Mouse (Mus musculus) C2C12 (cell line): ENCODE data around the gene Ypel1. TPM values are rescaled to one million over a fixed set of nuclear protein-coding genes. Genes with fewer than 3 reads are reported as not detected.

Experiments used
- H3K27me3 ChIP-seq: one replicate; pipeline ENCODE4 v1.6.1; 2011; ENCODE audit not compliant: control insufficient read depth, insufficient read depth, insufficient read length
- H3K36me3 ChIP-seq: one replicate; pipeline ENCODE4 v1.6.1; 2011; ENCODE audit not compliant: control insufficient read depth, insufficient read depth
- H3K4me3 ChIP-seq: one replicate; pipeline ENCODE4 v1.5.1; 2011; ENCODE audit warnings: mild to moderate bottlenecking, control low read depth; ENCODE audit not compliant: poor library complexity, insufficient read depth, severe bottlenecking
- H3K79me2 ChIP-seq: one replicate; pipeline ENCODE4 v1.6.1; 2011; ENCODE audit not compliant: control insufficient read depth, insufficient read depth
- H3K79me3 ChIP-seq: one replicate; pipeline ENCODE4 v1.6.1; 2011; ENCODE audit warnings: low read depth, control low read depth
- H3ac ChIP-seq: one replicate; pipeline ENCODE3; 2011; ENCODE audit warnings: low read depth; ENCODE audit not compliant: control insufficient read depth, insufficient read length
- CEBPB ChIP-seq: IDR thresholded peaks from one replicate; pipeline ENCODE4 v1.6.1; 2011; ENCODE audit warnings: low read depth, mild to moderate bottlenecking, control low read depth, moderate library complexity
- CTCF ChIP-seq: IDR thresholded peaks from one replicate; pipeline ENCODE4 v1.5.1; 2011; ENCODE audit not compliant: control insufficient read depth, insufficient read depth, insufficient read length
- FOSL1 ChIP-seq: IDR thresholded peaks from one replicate; pipeline ENCODE4 v1.8.0; 2011; ENCODE audit warnings: mild to moderate bottlenecking, low read length; ENCODE audit not compliant: poor library complexity, insufficient read depth, severe bottlenecking
- MAX ChIP-seq: IDR thresholded peaks from one replicate; pipeline ENCODE4 v1.6.1; 2011; ENCODE audit warnings: mild to moderate bottlenecking, control low read depth
- MYOD1 ChIP-seq: IDR thresholded peaks from one replicate; pipeline ENCODE4 v1.6.1; 2011; ENCODE audit warnings: low read depth; ENCODE audit not compliant: control insufficient read depth, insufficient read length
- MYOG ChIP-seq: IDR thresholded peaks from one replicate; pipeline ENCODE4 v1.6.1; 2011; ENCODE audit not compliant: control insufficient read depth, insufficient read length; ENCODE audit errors: extremely low read depth
- USF1 ChIP-seq: IDR thresholded peaks from one replicate; pipeline ENCODE4 v1.6.1; 2011; ENCODE audit warnings: low read depth, mild to moderate bottlenecking, control low read depth, moderate library complexity
- polyA plus RNA-seq: library from polyadenylated mRNA; unstranded; fragments of >200 nt; fragmentation: generic; extraction: Trizol; gene quantifications from one replicate; pipeline ENCODE4 v1.2.1, GENCODE M21; 2012; ENCODE audit warnings: missing spikeins

Ypel1 gene
- polyA plus RNA-seq, 1 experiment, result 0.89 TPM

DNA sequence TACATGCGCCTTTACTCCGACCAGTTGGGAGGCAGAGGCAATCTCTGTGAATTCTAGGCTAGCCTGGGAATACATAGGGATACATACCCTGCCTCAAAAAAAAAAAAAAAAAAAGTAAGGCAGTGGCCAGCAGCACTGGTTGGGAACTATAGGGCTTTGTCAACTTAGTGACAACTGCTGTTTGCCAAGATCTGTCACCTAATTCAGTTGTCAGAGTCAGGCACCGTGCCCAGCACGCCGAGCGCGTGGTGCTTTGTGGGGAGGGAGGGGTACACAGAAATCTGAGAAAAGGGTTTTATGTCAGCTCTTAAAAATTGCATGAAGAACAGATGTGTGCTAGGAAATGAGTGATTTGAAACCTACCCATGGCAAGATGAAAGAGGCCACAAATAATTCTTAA is 8.6 kb downstream of the Ypel1 start:
- H3K36me3 ChIP-seq, result no peaks in the 10 kb centered on the region
- H3K79me3 ChIP-seq, result no peaks in the 10 kb centered on the region
- no peak overlapping the region for H3K4me3 ChIP-seq
- H3K79me2 ChIP-seq, result no peaks in the 10 kb centered on the region
- H3K27me3 ChIP-seq, result no peaks in the 10 kb centered on the region
- H3ac ChIP-seq, result no peak overlapping the region
- TF ChIP-seq USF1 (no peak), MYOG (no peak), FOSL1 (no peak), CTCF (no peak)

DNA sequence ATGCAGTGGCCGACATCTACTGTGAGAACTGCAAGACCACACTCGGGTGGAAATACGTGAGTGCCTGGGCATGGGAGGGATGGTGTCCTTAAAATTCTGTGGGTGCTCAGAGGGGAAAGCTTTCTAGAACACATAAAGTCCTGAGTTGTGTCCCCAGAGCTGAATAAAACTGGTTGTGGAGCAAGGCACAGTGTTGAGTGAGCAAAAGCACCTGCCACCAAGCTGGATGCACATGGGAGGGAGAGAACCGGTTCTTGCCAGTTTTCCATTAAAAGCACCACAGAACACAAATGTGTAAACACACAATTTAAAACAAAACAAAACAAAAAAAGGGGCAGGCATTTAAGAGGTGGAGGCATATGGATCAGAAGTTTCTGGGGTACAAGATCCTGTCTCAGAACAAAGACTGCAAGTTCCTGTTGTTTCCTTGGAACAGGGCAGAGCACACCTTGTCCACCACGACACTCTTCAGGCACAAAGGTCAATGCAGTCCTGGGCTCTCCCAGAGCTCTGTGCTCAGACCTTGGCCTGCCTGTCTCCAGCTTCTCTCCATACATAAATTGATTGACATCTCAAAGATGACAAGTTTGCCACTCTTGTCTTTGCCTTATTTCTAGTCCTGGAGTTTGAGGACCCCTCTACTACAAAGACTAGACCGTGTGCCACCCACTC is 12.8 kb downstream of the Ypel1 start:
- Histone ChIP-seq H3K36me3 (peaks cover 8% of the 10 kb centered on the region), H3ac (no peak overlapping the region), H3K27me3 (no peaks in the 10 kb centered on the region), H3K79me3 (no peaks in the 10 kb centered on the region), H3K4me3 (no peak overlapping the region), H3K79me2 (no peaks in the 10 kb centered on the region)
- TF ChIP-seq CTCF (no peak), MYOD1 (no peak), MAX (no peak), USF1 (no peak), MYOG (no peak), CEBPB (no peak), FOSL1 (no peak)

DNA sequence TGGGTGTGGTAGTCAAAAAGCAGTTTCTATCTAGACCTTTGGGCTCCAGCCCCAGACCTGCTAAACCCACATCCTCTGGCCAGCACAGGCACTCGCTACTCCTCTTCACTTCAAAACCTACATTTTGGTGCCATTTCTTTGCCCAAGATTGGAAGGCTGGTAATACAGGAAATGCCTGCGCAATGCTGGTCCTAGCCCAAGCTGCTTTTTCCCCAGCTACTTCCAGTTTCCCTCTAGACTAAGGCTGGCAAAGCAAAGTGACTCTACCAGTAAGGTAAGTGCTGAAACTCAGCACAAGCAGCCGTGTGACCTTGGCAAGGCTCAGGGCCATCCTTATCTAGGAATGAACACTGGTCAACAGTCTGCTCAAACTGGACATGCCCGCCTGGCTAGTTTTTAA is 16.1 kb downstream of the Ypel1 start:
- no peaks in the 10 kb centered on the region for H3K79me2 ChIP-seq
- H3K27me3 ChIP-seq, result no peaks in the 10 kb centered on the region
- H3K36me3 ChIP-seq, result peaks cover 42% of the 10 kb centered on the region
- TF ChIP-seq USF1, result no peak
- TF ChIP-seq FOSL1, result no peak
- TF ChIP-seq MYOG, result no peak
- TF ChIP-seq CTCF, result no peak
- TF ChIP-seq MAX, result no peak
- no peak for TF ChIP-seq MYOD1
- TF ChIP-seq CEBPB, result no peak
- no peak overlapping the region for H3K4me3 ChIP-seq
- no peaks in the 10 kb centered on the region for H3K79me3 ChIP-seq
- H3ac ChIP-seq, result no peak overlapping the region

DNA sequence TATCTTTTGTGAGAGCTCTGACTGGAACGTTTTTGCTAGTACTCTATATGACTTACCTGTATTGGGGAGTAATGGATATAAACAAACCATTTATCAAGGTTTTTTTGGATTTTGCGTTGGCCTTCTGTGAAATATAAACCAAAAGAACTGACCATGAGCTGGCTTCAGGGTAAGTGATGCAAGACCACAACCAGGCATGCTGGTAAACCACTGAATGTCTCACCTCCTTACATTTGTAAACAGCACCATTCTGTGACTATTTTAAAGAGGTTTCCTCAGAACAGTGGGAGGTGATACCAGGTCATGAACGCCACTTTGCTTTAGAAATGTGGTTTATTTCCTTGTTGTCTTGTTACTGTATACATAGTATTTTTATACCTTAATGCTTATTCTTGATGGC is 16.7 kb downstream of the Ypel1 start:
- no peaks in the 10 kb centered on the region for H3K79me2 ChIP-seq
- H3K27me3 ChIP-seq, result no peaks in the 10 kb centered on the region
- no peak overlapping the region for H3ac ChIP-seq
- TF ChIP-seq FOSL1 (no peak), CEBPB (no peak), MYOG (no peak), CTCF (no peak), USF1 (no peak), MYOD1 (no peak), MAX (no peak)
- H3K79me3 ChIP-seq, result no peaks in the 10 kb centered on the region
- H3K4me3 ChIP-seq, result no peak overlapping the region
- peaks cover 48% of the 10 kb centered on the region for H3K36me3 ChIP-seq

DNA sequence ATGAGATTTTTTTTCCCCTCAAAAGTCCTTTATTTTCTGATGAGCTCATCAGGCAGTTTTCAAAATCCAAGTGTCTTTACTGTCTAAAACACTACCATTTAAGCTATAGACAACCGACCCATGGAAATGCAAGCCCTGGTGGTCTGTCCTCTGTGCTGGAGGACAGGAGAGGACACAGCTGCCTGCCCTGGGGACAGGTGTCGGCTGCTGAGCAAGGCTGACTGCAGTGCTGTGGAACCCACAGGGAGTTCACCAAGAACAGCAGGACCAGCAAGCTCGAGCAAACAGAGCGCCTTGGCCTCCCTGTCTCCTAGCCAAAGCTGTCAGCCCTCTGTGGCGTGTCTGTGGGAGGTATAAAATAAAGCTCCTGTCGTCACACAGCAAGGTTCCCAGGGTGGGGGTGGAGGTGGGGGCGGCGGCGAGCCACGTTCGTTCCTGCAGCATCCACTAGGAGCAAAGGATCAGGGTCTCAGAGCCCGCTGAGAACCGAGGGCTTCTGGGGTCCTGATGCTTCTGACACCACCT is 17.2 kb downstream of the Ypel1 start:
- Histone ChIP-seq H3K4me3 (no peak overlapping the region), H3K79me2 (no peaks in the 10 kb centered on the region), H3K79me3 (no peaks in the 10 kb centered on the region), H3K36me3 (peaks cover 51% of the 10 kb centered on the region), H3ac (no peak overlapping the region), H3K27me3 (no peaks in the 10 kb centered on the region)
- TF ChIP-seq CEBPB (no peak), USF1 (no peak), FOSL1 (no peak), MYOG (no peak), MAX (no peak), CTCF (no peak), MYOD1 (no peak)
